Mouse (Mus musculus) urinary bladder, adult 2 months (tissue): ENCODE measurements around the gene Ptpn1. TPM values are rescaled to one million over a fixed set of nuclear protein-coding genes. Genes with fewer than 3 reads are reported as not detected.
A peak's percentile ranks its signal among the peaks of the same experiment; 100 is the strongest.

Experiments used
- DNase-seq: peaks from one replicate; pipeline ENCODE4 v3.0.0; 2022; ENCODE audit warnings: low spot score
- polyA plus RNA-seq: library from polyadenylated mRNA; depleted of rRNA; stranded (reverse); fragments of >200 nt; gene quantifications from 2 replicates; pipeline ENCODE4 v1.2.3, GENCODE M21; 2012

Ptpn1 gene
- polyA plus RNA-seq, 1 experiment, result 34.5 TPM

- DNase-seq, result no peak
These were observed 10.8 kb upstream of the Ptpn1 start for GRCm38 (mm10) chr2:167920960-167921495.

- no peak for DNase-seq
These were observed 10.0 kb upstream of the Ptpn1 start for GRCm38 (mm10) chr2:167921823-167922222.

GRCm38 (mm10) chr2:167924011-167924410 lies 7.8 kb upstream of the Ptpn1 start:
- DNase-seq, result no peak

- DNase-seq, result peak; percentile 52
These were observed 6.9 kb upstream of the Ptpn1 start for GRCm38 (mm10) chr2:167924803-167925604.

- no peak for DNase-seq
These were observed 5.7 kb upstream of the Ptpn1 start for GRCm38 (mm10) chr2:167925841-167926800.

GRCm38 (mm10) chr2:167928002-167928526 lies 3.8 kb upstream of the Ptpn1 start:
- DNase-seq, result no peak

- no peak for DNase-seq
These were observed 2.9 kb upstream of the Ptpn1 start for GRCm38 (mm10) chr2:167928972-167929371.

- DNase-seq, result no peak
These were observed 882 bp upstream of the Ptpn1 start for GRCm38 (mm10) chr2:167930975-167931374.

GRCm38 (mm10) chr2:167932727-167933231 lies 922 bp downstream of the Ptpn1 start:
- DNase-seq, result no peak

GRCm38 (mm10) chr2:167933397-167933796 lies 1.5 kb downstream of the Ptpn1 start:
- no peak for DNase-seq

GRCm38 (mm10) chr2:167935956-167936355 lies 4.1 kb downstream of the Ptpn1 start:
- DNase-seq, result no peak

- DNase-seq, result no peak
These were observed 6.9 kb downstream of the Ptpn1 start for GRCm38 (mm10) chr2:167938786-167939185.

- DNase-seq, result no peak
These were observed 7.3 kb downstream of the Ptpn1 start for GRCm38 (mm10) chr2:167939204-167939603.

GRCm38 (mm10) chr2:167939632-167940399 lies 8.0 kb downstream of the Ptpn1 start:
- no peak for DNase-seq

GRCm38 (mm10) chr2:167940636-167941035 lies 8.8 kb downstream of the Ptpn1 start:
- no peak for DNase-seq

GRCm38 (mm10) chr2:167941320-167941719 lies 9.5 kb downstream of the Ptpn1 start:
- no peak for DNase-seq

GRCm38 (mm10) chr2:167941745-167942176 lies 9.9 kb downstream of the Ptpn1 start:
- no peak for DNase-seq

GRCm38 (mm10) chr2:167942199-167942925 lies 10.5 kb downstream of the Ptpn1 start:
- no peak for DNase-seq

GRCm38 (mm10) chr2:167942926-167943633 lies 11.2 kb downstream of the Ptpn1 start:
- no peak for DNase-seq

- no peak for DNase-seq
These were observed 12.3 kb downstream of the Ptpn1 start for GRCm38 (mm10) chr2:167944193-167944592.
